Mouse (Mus musculus) brain, adult 2 months (tissue): ENCODE data around the gene Cebpe.

Source experiments
- DNase-seq: peaks from one replicate; pipeline ENCODE4 v3.0.0; 2011; ENCODE audit warnings: low read depth, low spot score

The Cebpe gene

GRCm38 (mm10) chr14:54721711-54722110 lies 9.7 kb upstream of the Cebpe start:
- DNase-seq, result peak; percentile 88

- DNase-seq, result peak; percentile 65
These were observed 8.8 kb upstream of the Cebpe start for GRCm38 (mm10) chr14:54720654-54721350.

- DNase-seq, result no peak
These were observed 8.1 kb upstream of the Cebpe start for GRCm38 (mm10) chr14:54720041-54720440.

- no peak for DNase-seq
These were observed 3.4 kb upstream of the Cebpe start for GRCm38 (mm10) chr14:54715402-54715801.

- DNase-seq, result peak; percentile 70
These were observed 2.7 kb upstream of the Cebpe start for GRCm38 (mm10) chr14:54714617-54715081.

- DNase-seq, result peak; percentile 93
These were observed 2.1 kb upstream of the Cebpe start for GRCm38 (mm10) chr14:54714121-54714520.

GRCm38 (mm10) chr14:54712861-54713260 lies 887 bp upstream of the Cebpe start:
- peak; percentile 23 for DNase-seq

GRCm38 (mm10) chr14:54709054-54709453 lies 2.9 kb downstream of the Cebpe start:
- no peak for DNase-seq

- DNase-seq, result no peak
These were observed 5.2 kb downstream of the Cebpe start for GRCm38 (mm10) chr14:54706589-54707320.

GRCm38 (mm10) chr14:54705844-54706243 lies 6.1 kb downstream of the Cebpe start:
- DNase-seq, result no peak

GRCm38 (mm10) chr14:54703207-54703606 lies 8.8 kb downstream of the Cebpe start:
- no peak for DNase-seq

- peak; percentile 82 for DNase-seq
These were observed 10.7 kb downstream of the Cebpe start for GRCm38 (mm10) chr14:54701298-54701697.

- no peak for DNase-seq
These were observed 12.4 kb downstream of the Cebpe start for GRCm38 (mm10) chr14:54699586-54699985.

- no peak for DNase-seq
These were observed 13.2 kb downstream of the Cebpe start, which contains the start of gene Gm29776 for GRCm38 (mm10) chr14:54698733-54699132. TSS of gene Gm29776 (minus strand) at chr14:54698833.

- DNase-seq, result no peak
These were observed 15.2 kb downstream of the Cebpe start for GRCm38 (mm10) chr14:54696752-54697151.

GRCm38 (mm10) chr14:54695042-54695441 lies 16.9 kb downstream of the Cebpe start:
- DNase-seq, result no peak

- peak; percentile 12 for DNase-seq
These were observed 24.7 kb downstream of the Cebpe start for GRCm38 (mm10) chr14:54687251-54687650.

- DNase-seq, result peak; percentile 99
These were observed 25.3 kb downstream of the Cebpe start, which contains the start of gene Acin1 for GRCm38 (mm10) chr14:54686522-54687143. TSS of gene Acin1 (minus strand) at chr14:54686931.

- peak; percentile 93 for DNase-seq
These were observed 25.9 kb downstream of the Cebpe start, which contains the start of gene 1700123O20Rik for GRCm38 (mm10) chr14:54686063-54686521. TSS of gene 1700123O20Rik (plus strand) at chr14:54686216.

- no peak for DNase-seq
These were observed 26.5 kb downstream of the Cebpe start for GRCm38 (mm10) chr14:54685471-54685870.

GRCm38 (mm10) chr14:54682396-54682795 lies 29.6 kb downstream of the Cebpe start:
- DNase-seq, result no peak
